Mouse (Mus musculus) MEL (cell line): ENCODE measurements around the gene Cbs.

ENCODE experiments used
- CTCF ChIP-seq, 3 experiments: IDR thresholded peaks in 2 of 3; conservative IDR thresholded peaks in 1 of 3; 2 replicates each; pipeline ENCODE4 v1.5.1; 2011 to 2012; ENCODE audit warnings: low read length in 3 of 3, low read depth in 2 of 3, mild to moderate bottlenecking in 2 of 3, improper control_type of control experiment in 1 of 3, inconsistent platforms in 1 of 3, mixed read lengths in 1 of 3, moderate library complexity in 1 of 3; ENCODE audit not compliant: control insufficient read depth in 1 of 3, insufficient read depth in 1 of 3, poor library complexity in 1 of 3, severe bottlenecking in 1 of 3
- EP300 ChIP-seq, 2 experiments: IDR thresholded peaks; 2 replicates each; pipeline ENCODE4 v1.6.1; 2011; ENCODE audit warnings: improper control_type of control experiment in 2 of 2, low read length in 2 of 2, low read depth in 1 of 2, mild to moderate bottlenecking in 1 of 2
- MXI1 ChIP-seq: IDR thresholded peaks from 2 replicates; pipeline ENCODE4 v1.6.1; 2011; ENCODE audit warnings: mild to moderate bottlenecking, low read depth, low read length, improper control_type of control experiment
- POLR2A ChIP-seq, 2 experiments: IDR thresholded peaks; 2 replicates each; pipeline ENCODE4 v1.6.1; 2011 to 2012; ENCODE audit warnings: low read length in 2 of 2, mild to moderate bottlenecking in 2 of 2, control low read depth in 1 of 2, improper control_type of control experiment in 1 of 2, low read depth in 1 of 2, moderate library complexity in 1 of 2; ENCODE audit not compliant: control insufficient read depth in 1 of 2, insufficient read depth in 1 of 2, poor library complexity in 1 of 2
- POLR2AphosphoS2 ChIP-seq: IDR thresholded peaks from 2 replicates; pipeline ENCODE4 v1.6.1; 2011; ENCODE audit warnings: low read length, improper control_type of control experiment
- RCOR1 ChIP-seq: IDR thresholded peaks from 2 replicates; pipeline ENCODE4 v1.6.1; 2012; ENCODE audit warnings: low read depth, mild to moderate bottlenecking, inconsistent platforms, low read length, improper control_type of control experiment
- SIN3A ChIP-seq: IDR thresholded peaks from 2 replicates; pipeline ENCODE4 v1.6.1; 2012; ENCODE audit warnings: low read length, improper control_type of control experiment, inconsistent platforms
- SMC3 ChIP-seq: IDR thresholded peaks from 2 replicates; pipeline ENCODE4 v1.6.1; 2011; ENCODE audit warnings: low read depth, low read length, improper control_type of control experiment
- TAL1 ChIP-seq: IDR thresholded peaks from 2 replicates; pipeline ENCODE4 v1.6.1; 2012; ENCODE audit warnings: mild to moderate bottlenecking, inconsistent platforms, low read length, moderate library complexity, mixed read lengths
- TCF12 ChIP-seq: IDR thresholded peaks from 2 replicates; pipeline ENCODE4 v1.6.1; 2014; ENCODE audit warnings: low read depth, mild to moderate bottlenecking, inconsistent platforms, low read length, improper control_type of control experiment, moderate library complexity
- UBTF ChIP-seq: IDR thresholded peaks from 2 replicates; pipeline ENCODE4 v1.6.1; 2012; ENCODE audit warnings: low read depth, mild to moderate bottlenecking, inconsistent platforms, low read length, improper control_type of control experiment, moderate library complexity, borderline replicate concordance; ENCODE audit not compliant: insufficient read depth
- USF1 ChIP-seq: IDR thresholded peaks from 2 replicates; pipeline ENCODE4 v1.6.1; 2014; ENCODE audit warnings: low read depth, mild to moderate bottlenecking, inconsistent platforms, low read length, improper control_type of control experiment, moderate library complexity
- ZC3H11A ChIP-seq: IDR thresholded peaks from 2 replicates; pipeline ENCODE4 v1.6.1; 2012; ENCODE audit warnings: low read depth, mild to moderate bottlenecking, inconsistent platforms, low read length, improper control_type of control experiment

- TF ChIP-seq EP300 (IDR thresholded peaks at IDR 0.05; ENCODE audit: low read depth in 1 of 2, low read length in 2 of 2) (no peak), USF1 (no peak), CTCF (IDR thresholded peaks at IDR 0.05 in 2 of 3, conservative IDR thresholded peaks at IDR 0.05 in 1 of 3; ENCODE audit: control insufficient read depth in 1 of 3, insufficient read depth in 1 of 3, low read depth in 2 of 3, low read length in 3 of 3, poor library complexity in 1 of 3, severe bottlenecking in 1 of 3) (no peak), MXI1 (no peak), POLR2A (IDR thresholded peaks at IDR 0.05; ENCODE audit: control insufficient read depth in 1 of 2, insufficient read depth in 1 of 2, low read depth in 1 of 2, low read length in 2 of 2, poor library complexity in 1 of 2) (no peak), POLR2AphosphoS2 (no peak), SIN3A (no peak), TCF12 (no peak), UBTF (no peak), TAL1 (no peak), RCOR1 (no peak), SMC3 (no peak), ZC3H11A (no peak)
These were observed 2.6 kb upstream of the Cbs start for GRCm38 (mm10) chr17:31639651-31640050.
